Mouse (Mus musculus) kidney, embryonic 16.5 days (tissue): ENCODE results near the gene Rad51. TPM values are rescaled to one million over a fixed set of nuclear protein-coding genes. Genes with fewer than 3 reads are reported as not detected.

ENCODE experiments used
- ATAC-seq: fragments of 200-750 bp; cut with Nextera tagmentation; 2 replicates; pipeline ENCODE4 v1.8.0; 2017; ENCODE audit warnings: moderate TSS enrichment; ENCODE audit not compliant: low FRiP score, low TSS enrichment
- H3K27ac ChIP-seq: fragments of 300-500 bp; sonication (generic); 2 replicates; pipeline ENCODE4 v1.5.1; 2014; ENCODE audit warnings: low read length
- H3K27me3 ChIP-seq: fragments of 300-500 bp; sonication (generic); 2 replicates; pipeline ENCODE4 v1.6.1; 2014; ENCODE audit warnings: low read length, control low read depth, mixed read lengths; ENCODE audit not compliant: insufficient read depth
- H3K36me3 ChIP-seq: fragments of 300-500 bp; sonication (generic); 2 replicates; pipeline ENCODE4 v1.6.1; 2014; ENCODE audit warnings: low read length, control low read depth, mixed read lengths; ENCODE audit not compliant: insufficient read depth
- H3K4me1 ChIP-seq: fragments of 300-500 bp; sonication (generic); 2 replicates; pipeline ENCODE4 v1.6.1; 2014; ENCODE audit warnings: low read length, control low read depth, mixed read lengths; ENCODE audit not compliant: insufficient read depth
- H3K4me2 ChIP-seq: fragments of 300-500 bp; sonication (generic); replicated peaks from 2 replicates; pipeline ENCODE4 v1.6.1; 2014; ENCODE audit warnings: low read depth, low read length
- H3K4me3 ChIP-seq: fragments of 300-500 bp; sonication (generic); 2 replicates; pipeline ENCODE4 v1.5.1; 2014; ENCODE audit warnings: mild to moderate bottlenecking, low read length
- H3K9ac ChIP-seq: fragments of 300-500 bp; sonication (generic); replicated peaks from 2 replicates; pipeline ENCODE4 v1.6.1; 2014; ENCODE audit warnings: low read length
- H3K9me3 ChIP-seq: fragments of 300-500 bp; sonication (generic); 2 replicates; pipeline ENCODE4 v1.6.1; 2016; ENCODE audit warnings: low read length, control low read depth
- WGBS: fragments of 180-500 bp; shearing (Covaris S2); extraction: QIAGEN DNeasy Blood & Tissue Kit; methylation state at CpG from one replicate; pipeline ENCODE4 v1.1.7; 2014; 5-methylcytosine and 5-hydroxymethylcytosine counted together
- polyA plus RNA-seq: library from polyadenylated mRNA; unstranded; fragments of >200 nt; fragmentation: Nextera tagmentation; extraction: Ambion mirVana; gene quantifications from 2 replicates; pipeline ENCODE4 v1.2.1, GENCODE M21; 2015

Rad51 gene
- polyA plus RNA-seq, 1 experiment from 2014 or later, result 50.7 TPM

- 7% methylated on average over 13 of the region's 13 CpGs for WGBS
- H3K9me3 ChIP-seq, result no peaks in the 10 kb centered on the region
- 0 out of 2 replicates have a peak, but pooled peaks cover 2% of the 10 kb centered on the region for H3K27me3 ChIP-seq
- peak overlapping the region; percentile 52; the same call in 1 of the 2 replicates for H3K27ac ChIP-seq
- H3K36me3 ChIP-seq, result no peaks in the 10 kb centered on the region
- H3K4me2 ChIP-seq, result peak overlapping the region; percentile 20; the same call in 1 of the 2 replicates
- peaks cover 32% of the 10 kb centered on the region for H3K4me1 ChIP-seq
- no peak overlapping the region for H3K9ac ChIP-seq
- H3K4me3 ChIP-seq, result no peak overlapping the region
- ATAC-seq, result peak; percentile 67
These were observed 60.4 kb downstream of the Rad51 start for GRCm38 (mm10) chr2:119172862-119173576.

GRCm38 (mm10) chr2:119173991-119174651, 61.5 kb downstream of the Rad51 start, which contains the start of gene Gm14137:
Gene Gm14137 (plus strand): TSS chr2:119174509.
- H3K4me1 ChIP-seq, result peaks cover 31% of the 10 kb centered on the region
- no peak within 1 kb of the TSS for H3K4me2 ChIP-seq
- H3K9ac ChIP-seq, result peak within 1 kb of the TSS; percentile 36; the same call in 1 of the 2 replicates
- H3K27ac ChIP-seq, result peak within 1 kb of the TSS; percentile 52; the same call in 1 of the 2 replicates
- ATAC-seq, result 0 out of 2 replicates have a peak, but pooled peaks have one; percentile 17
- H3K36me3 ChIP-seq, result 0 out of 2 replicates have a peak, but pooled peaks cover 6% of the 10 kb centered on the region
- 51% methylated on average over 8 of the region's 8 CpGs for WGBS
- no peak within 1 kb of the TSS for H3K4me3 ChIP-seq
- no peaks in the 10 kb centered on the region for H3K9me3 ChIP-seq
- H3K27me3 ChIP-seq, result no peaks in the 10 kb centered on the region

- no peak for ATAC-seq
- H3K27me3 ChIP-seq, result no peaks in the 10 kb centered on the region
- H3K9me3 ChIP-seq, result no peaks in the 10 kb centered on the region
- H3K9ac ChIP-seq, result peak overlapping the region; percentile 36; the same call in 1 of the 2 replicates
- H3K27ac ChIP-seq, result no peak overlapping the region; the same call in 1 of the 2 replicates
- 50% methylated on average over 14 of the region's 14 CpGs for WGBS
- peaks cover 9% of the 10 kb centered on the region; the same call in 1 of the 2 replicates for H3K36me3 ChIP-seq
- H3K4me3 ChIP-seq, result no peak overlapping the region
- H3K4me2 ChIP-seq, result no peak overlapping the region
- peaks cover 31% of the 10 kb centered on the region for H3K4me1 ChIP-seq
These were observed 62.3 kb downstream of the Rad51 start for GRCm38 (mm10) chr2:119174866-119175265.

DNA sequence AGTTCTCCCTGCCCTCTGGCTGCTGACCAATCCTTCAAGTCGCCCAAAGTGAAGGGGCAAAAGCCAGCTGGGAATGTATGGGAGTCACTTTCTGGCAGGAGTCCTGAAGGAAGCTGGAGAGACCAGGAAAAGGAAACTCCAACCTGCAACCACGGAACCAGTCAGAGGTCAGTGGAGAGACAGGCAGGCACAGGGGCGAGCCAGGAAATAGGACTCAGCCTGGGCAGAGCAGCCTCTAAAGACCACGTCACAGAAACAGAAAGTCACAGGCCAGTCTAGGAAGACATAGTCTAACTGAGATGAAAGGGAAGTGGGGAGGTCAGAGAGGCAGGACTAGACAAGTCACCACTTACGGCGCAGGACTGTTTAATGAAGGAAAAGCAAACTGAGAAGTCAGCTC, 63.0 kb downstream of the Rad51 start:
- WGBS, result 59% methylated on average over 6 of the region's 6 CpGs
- Histone ChIP-seq H3K4me3 (no peak overlapping the region), H3K27ac (no peak overlapping the region; the same call in 1 of the 2 replicates)

DNA sequence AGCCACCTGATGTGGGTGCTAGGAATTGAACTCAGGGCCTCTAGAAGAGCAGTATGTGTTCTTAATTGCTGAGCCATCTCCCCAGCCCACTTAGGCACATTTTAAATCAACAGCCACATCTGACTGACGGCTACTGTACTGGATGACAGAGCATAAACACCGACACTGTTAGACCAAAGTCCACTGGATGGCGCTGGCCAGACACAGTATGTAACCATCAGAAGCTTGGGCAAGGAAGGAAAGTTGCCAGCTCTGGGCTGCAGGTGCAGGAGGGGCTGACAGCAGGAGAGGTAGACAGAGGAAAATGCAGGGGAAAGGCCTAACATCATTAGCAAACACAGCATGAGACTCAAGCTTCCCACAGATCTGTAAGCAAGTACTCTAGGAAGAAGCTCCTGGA, 64.2 kb downstream of the Rad51 start:
- H3K9me3 ChIP-seq, result no peaks in the 10 kb centered on the region
- no peak overlapping the region for H3K4me3 ChIP-seq
- no peak for ATAC-seq
- WGBS, result 63% methylated on average over 3 of the region's 3 CpGs
- H3K36me3 ChIP-seq, result peaks cover 20% of the 10 kb centered on the region; the same call in 1 of the 2 replicates
- H3K27me3 ChIP-seq, result no peaks in the 10 kb centered on the region
- no peak overlapping the region for H3K27ac ChIP-seq
- H3K9ac ChIP-seq, result no peak overlapping the region
- H3K4me1 ChIP-seq, result peaks cover 31% of the 10 kb centered on the region
- H3K4me2 ChIP-seq, result no peak overlapping the region

More for the DNA sequence above, 63.0 kb downstream of the Rad51 start:
- no peak overlapping the region for H3K4me2 ChIP-seq
- H3K9ac ChIP-seq, result no peak overlapping the region; the same call in 1 of the 2 replicates
- no peaks in the 10 kb centered on the region for H3K9me3 ChIP-seq
- peaks cover 31% of the 10 kb centered on the region for H3K4me1 ChIP-seq
- no peaks in the 10 kb centered on the region for H3K27me3 ChIP-seq
- no peak for ATAC-seq
- peaks cover 16% of the 10 kb centered on the region; the same call in 1 of the 2 replicates for H3K36me3 ChIP-seq

- Histone ChIP-seq H3K9me3 (no peaks in the 10 kb centered on the region), H3K9ac (no peak overlapping the region), H3K4me2 (no peak overlapping the region), H3K36me3 (peaks cover 20% of the 10 kb centered on the region; the same call in 1 of the 2 replicates), H3K4me3 (no peak overlapping the region), H3K4me1 (peaks cover 29% of the 10 kb centered on the region), H3K27me3 (no peaks in the 10 kb centered on the region), H3K27ac (no peak overlapping the region)
- ATAC-seq, result no peak
- WGBS, result 88% methylated on average over 5 of the region's 5 CpGs
These were observed 64.9 kb downstream of the Rad51 start for GRCm38 (mm10) chr2:119177384-119177939.

GRCm38 (mm10) chr2:119182914-119183313, 70.3 kb downstream of the Rad51 start:
- H3K27ac ChIP-seq, result no peak overlapping the region
- peaks cover 26% of the 10 kb centered on the region; the same call in 1 of the 2 replicates for H3K36me3 ChIP-seq
- no peak for ATAC-seq
- no peaks in the 10 kb centered on the region for H3K27me3 ChIP-seq
- H3K4me1 ChIP-seq, result no peaks in the 10 kb centered on the region
- H3K9ac ChIP-seq, result no peak overlapping the region
- H3K9me3 ChIP-seq, result no peaks in the 10 kb centered on the region
- no peak overlapping the region for H3K4me2 ChIP-seq
- no peak overlapping the region for H3K4me3 ChIP-seq
- WGBS, result 85% methylated on average over 7 of the region's 7 CpGs

- no peaks in the 10 kb centered on the region for H3K4me1 ChIP-seq
- 0 out of 2 replicates have a peak overlapping the region, but pooled peaks have one; percentile 53 for H3K9ac ChIP-seq
- H3K27me3 ChIP-seq, result no peaks in the 10 kb centered on the region
- WGBS, result 7% methylated on average over 15 of the region's 15 CpGs
- H3K4me3 ChIP-seq, result peak overlapping the region; percentile 44
- ATAC-seq, result peak; percentile 92
- no peak overlapping the region for H3K27ac ChIP-seq
- H3K9me3 ChIP-seq, result no peaks in the 10 kb centered on the region
- no peaks in the 10 kb centered on the region; the same call in 1 of the 2 replicates for H3K36me3 ChIP-seq
- H3K4me2 ChIP-seq, result peak overlapping the region; percentile 71
These were observed 76.6 kb downstream of the Rad51 start for GRCm38 (mm10) chr2:119189029-119189710.

DNA sequence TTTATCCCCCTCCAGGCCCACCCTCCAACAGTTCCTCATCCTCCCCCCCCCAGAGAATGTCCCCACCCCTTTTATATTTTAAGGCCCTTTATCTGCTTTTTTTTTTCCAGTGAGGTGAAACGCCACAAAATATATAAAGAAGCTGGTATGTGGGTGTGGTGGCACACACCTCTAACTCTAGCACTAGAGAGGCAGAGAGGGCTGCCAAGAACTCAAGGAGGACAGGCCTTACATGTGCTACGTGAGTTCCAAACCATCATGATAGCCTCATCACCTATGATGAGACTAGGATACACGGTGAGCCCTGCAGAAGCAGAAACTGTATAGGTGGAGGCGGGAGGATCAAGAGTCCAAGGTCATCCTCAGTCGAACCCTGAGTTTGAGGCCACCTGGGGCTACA, 78.4 kb downstream of the Rad51 start:
- WGBS, result 88% methylated on average over 5 of the region's 5 CpGs
- no peaks in the 10 kb centered on the region; the same call in 1 of the 2 replicates for H3K36me3 ChIP-seq
- no peak for ATAC-seq

More for the DNA sequence above, 78.4 kb downstream of the Rad51 start:
- no peak overlapping the region for H3K9ac ChIP-seq
- no peak overlapping the region for H3K4me2 ChIP-seq
- no peaks in the 10 kb centered on the region for H3K9me3 ChIP-seq
- no peak overlapping the region for H3K4me3 ChIP-seq
- no peaks in the 10 kb centered on the region for H3K4me1 ChIP-seq
- H3K27ac ChIP-seq, result no peak overlapping the region
- no peaks in the 10 kb centered on the region for H3K27me3 ChIP-seq
